Mouse (Mus musculus) retina, postnatal 7 days (tissue): ENCODE data around the gene Sox15.
"Not testable (repeated sequence)": the region's sequence is repeated elsewhere in the genome, so short reads cannot be mapped to it uniquely, and the experiment has no call there.

Experiments used
- DNase-seq: peaks from one replicate; pipeline ENCODE4 v3.0.0-alpha.2; 2012; ENCODE audit warnings: low read depth, low spot score

Gene Sox15

GRCm38 (mm10) chr11:69699595-69699994 is 44.5 kb downstream of the Sox15 start:
- DNase-seq: no peak

DNA sequence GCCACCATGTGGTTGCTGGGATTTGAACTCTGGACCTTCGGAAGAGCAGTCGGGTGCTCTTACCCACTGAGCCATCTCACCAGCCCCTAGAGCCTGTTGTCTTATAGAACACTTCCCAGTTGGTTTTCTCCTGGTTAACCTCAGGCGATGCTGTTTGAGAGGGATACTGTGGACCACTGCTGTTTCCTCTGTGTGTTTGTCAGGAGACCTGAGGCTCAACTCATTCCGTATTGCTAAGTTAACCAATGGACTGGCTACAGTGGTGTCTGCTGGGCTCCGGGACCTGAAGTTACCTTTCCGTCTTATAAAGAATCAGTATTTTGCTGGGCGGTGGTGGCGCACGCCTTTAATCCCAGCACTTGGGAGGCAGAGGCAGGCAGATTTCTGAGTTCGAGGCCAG is 47.8 kb downstream of the Sox15 start:
- DNase-seq: not testable (repeated sequence)

- DNase-seq: not testable (repeated sequence)
Observed at GRCm38 (mm10) chr11:69703381-69703780, 48.3 kb downstream of the Sox15 start.

DNA sequence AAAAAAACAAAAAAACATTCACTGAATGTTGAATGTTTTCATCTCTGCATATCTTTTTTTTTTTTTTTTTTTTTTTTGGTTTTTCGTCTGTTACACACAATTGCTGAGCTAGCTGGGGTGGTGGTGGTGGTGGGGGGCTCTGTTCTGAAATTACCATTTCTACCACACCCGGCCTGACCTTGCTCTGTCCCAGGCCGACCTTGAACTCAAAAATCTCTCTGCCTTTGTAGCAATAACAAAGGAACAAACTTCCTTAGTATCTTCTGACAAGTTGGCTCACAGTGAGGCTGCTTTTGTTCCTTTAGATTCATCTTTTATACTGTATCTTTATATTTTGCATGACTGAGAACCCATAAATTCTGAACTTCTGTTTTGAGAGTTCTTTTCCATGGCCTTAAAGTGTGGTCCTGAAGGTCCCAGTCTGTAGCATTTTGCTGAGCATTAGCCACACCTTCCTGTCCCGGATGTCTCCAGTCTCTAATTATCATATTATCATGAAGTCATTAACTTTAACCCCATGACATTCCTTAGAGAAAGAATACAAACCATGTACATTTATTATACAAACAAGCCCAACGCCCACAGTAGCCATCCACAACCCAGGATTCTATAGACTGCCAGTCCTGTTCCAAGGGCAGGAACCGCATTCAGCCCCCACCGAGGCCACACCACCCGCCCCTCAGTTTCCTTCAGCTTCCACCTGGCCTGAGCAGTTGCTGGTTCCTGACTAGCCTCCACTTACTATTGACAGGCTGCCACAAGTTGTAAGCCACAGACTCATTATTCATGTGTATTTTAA is 48.9 kb downstream of the Sox15 start:
- DNase-seq: no peak

GRCm38 (mm10) chr11:69704613-69705010 is 49.5 kb downstream of the Sox15 start:
- DNase-seq: no peak
